Mouse (Mus musculus): Measurements from ENCODE around the gene Stard3.

Gene Stard3

DNA sequence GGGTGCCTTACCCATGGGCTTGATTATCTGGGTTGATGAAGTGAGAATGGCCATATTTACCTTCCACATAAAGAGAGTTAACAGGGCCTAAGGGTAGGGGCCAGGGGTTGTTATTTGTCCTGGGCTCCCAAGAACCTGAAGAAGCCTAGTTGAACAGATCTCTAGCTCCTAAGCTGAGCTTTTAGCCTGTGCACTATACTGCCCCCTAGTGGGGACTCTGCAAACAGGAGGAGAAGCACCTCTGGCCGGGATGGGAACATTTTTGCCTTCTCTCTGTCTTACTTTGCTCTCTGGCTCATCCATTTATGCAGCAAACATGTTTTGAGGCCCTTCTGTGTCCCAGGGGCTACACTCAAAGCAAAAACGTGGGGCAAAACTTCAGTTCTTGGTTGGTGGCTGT lies 14.2 kb downstream of the Stard3 start:
- 19% methylated on average over 2 of the region's 2 CpGs for WGBS

DNA sequence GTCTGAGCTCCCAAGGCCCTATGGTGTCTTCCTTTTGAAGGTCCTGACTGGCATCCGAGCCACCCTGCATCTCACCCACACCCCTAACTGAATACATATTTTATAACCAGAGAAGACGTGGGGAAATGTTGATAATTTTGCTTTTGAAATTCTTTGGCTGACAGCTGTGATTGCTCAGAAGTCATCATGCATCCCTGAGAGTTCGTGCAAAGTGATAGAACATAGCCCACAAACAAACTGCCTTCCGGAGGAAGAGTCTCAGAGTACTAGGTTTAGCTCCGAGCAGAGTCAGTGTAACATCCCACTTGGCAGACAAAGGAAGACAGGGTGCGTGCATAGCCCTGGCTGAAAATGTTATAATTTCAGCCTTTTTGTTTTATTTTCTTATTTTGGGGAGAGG lies 15.1 kb downstream of the Stard3 start:
- WGBS: 64% methylated on average over 6 of the region's 6 CpGs

DNA sequence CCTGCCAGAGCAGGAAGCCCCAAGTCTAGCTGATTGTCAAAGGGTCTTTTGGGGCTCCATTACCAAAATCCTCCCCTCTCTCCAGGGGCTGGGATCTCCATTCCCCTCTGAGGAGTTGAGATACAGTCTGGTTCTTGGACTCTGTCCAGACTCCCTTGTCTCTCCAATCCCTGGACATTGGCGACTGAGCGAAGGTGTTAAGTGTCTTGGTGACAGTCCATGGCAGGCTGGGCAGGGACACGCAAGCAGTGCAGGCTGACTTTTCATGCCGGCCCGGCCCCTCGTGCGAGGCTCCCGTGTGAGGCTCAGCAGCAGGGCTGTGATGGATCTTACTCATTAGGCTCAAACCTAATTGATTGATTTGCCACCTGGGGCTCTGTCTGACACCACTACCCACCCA lies 16.1 kb downstream of the Stard3 start:
- 88% methylated on average over 8 of the region's 8 CpGs for WGBS

DNA sequence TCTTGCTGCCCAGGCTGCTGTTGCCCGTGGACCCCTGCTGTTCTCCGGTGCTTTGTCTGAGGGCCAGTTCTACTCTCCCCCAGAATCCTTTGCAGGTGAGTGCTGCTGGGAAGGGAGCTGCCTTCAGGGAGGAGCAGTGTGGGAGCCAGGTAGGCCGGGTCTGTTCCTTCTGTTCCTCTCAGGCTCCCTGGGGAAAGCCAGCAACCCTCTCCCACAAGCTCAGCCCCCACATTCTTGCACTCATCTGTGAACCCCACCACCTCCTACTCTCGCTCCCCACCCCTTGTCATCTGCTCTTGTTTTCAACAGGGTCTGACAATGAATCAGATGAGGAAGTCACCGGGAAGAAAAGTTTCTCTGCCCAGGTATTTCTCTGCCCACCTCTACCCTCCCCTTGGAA lies 18.6 kb downstream of the Stard3 start:
- 49% methylated on average over 5 of the region's 5 CpGs for WGBS

- 82% methylated on average over 11 of the region's 11 CpGs for WGBS
These were observed 19.6 kb downstream of the Stard3 start for GRCm38 (mm10) chr11:98377787-98378186.

- WGBS: 85% methylated on average over 7 of the region's 7 CpGs
These were observed 21.2 kb downstream of the Stard3 start for GRCm38 (mm10) chr11:98379379-98379778.

GRCm38 (mm10) chr11:98380106-98380505 lies 21.9 kb downstream of the Stard3 start:
- WGBS: 67% methylated on average over 6 of the region's 6 CpGs

- WGBS: 88% methylated on average over 2 of the region's 2 CpGs
These were observed 23.5 kb downstream of the Stard3 start for GRCm38 (mm10) chr11:98381651-98382050.

DNA sequence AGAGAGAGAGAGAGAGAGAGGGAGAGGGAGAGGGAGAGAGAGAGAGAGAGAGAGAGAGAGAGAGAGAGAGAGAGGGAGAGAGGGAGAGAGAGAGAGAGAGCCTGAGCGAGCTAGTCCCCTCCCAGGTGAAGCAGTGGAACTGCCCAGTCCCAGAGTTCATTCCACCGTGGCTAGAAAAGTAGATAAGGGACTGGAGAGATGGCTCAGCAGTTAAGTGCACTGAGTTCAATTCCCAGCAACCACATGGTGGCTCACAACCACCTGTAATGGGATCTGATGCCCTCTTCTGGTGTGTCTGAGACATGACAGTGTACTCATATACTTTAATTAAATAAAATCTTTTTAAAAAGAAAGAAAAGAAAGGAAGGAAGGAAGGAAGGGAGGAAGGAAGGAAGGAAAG lies 24.2 kb downstream of the Stard3 start:
- 73% methylated on average over 2 of the region's 2 CpGs for WGBS

DNA sequence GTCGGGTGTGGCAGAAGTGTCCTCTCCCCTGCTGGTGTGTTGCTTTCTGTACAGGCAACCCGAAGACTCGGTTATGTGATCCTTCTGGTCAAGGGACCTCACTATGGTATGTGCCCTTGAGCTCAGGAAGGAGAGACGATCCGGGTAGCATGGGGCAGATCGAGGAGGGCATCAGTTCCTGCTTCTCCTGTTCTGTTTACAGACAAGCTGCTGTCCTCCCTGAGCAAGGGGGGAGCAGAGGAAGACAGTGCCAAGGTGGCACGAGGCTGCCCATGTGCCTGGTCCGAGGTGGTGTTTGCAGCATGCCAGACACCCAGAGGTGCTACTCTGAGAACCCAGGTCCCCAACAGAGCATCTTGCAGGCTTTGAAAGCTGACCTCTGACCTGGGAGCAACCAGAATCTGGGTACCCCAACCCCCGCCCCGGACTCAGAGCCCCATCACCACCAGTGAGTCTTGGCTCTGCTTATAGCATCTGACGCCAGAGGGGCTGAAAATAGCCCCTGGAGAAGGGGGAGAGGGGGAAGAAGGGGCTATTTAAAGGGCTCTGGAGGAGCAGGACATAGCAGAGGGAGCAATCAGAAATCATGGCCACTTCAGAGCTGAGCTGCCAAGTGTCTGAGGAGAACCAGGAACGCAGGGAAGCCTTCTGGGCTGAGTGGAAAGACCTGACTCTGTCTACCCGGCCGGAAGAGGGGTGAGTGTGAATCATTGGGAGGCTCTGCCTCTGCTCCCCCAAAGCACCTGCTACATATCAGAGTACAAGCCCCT lies 25.3 kb downstream of the Stard3 start, which contains the start of gene Tcap:
Gene Tcap, plus strand, starts transcription at position 551 of the 770 bp plus-strand sequence.
- 50% methylated on average over 14 of the region's 14 CpGs for WGBS

GRCm38 (mm10) chr11:98384216-98384615 lies 26.0 kb downstream of the Stard3 start:
- 78% methylated on average over 20 of the region's 20 CpGs for WGBS

DNA sequence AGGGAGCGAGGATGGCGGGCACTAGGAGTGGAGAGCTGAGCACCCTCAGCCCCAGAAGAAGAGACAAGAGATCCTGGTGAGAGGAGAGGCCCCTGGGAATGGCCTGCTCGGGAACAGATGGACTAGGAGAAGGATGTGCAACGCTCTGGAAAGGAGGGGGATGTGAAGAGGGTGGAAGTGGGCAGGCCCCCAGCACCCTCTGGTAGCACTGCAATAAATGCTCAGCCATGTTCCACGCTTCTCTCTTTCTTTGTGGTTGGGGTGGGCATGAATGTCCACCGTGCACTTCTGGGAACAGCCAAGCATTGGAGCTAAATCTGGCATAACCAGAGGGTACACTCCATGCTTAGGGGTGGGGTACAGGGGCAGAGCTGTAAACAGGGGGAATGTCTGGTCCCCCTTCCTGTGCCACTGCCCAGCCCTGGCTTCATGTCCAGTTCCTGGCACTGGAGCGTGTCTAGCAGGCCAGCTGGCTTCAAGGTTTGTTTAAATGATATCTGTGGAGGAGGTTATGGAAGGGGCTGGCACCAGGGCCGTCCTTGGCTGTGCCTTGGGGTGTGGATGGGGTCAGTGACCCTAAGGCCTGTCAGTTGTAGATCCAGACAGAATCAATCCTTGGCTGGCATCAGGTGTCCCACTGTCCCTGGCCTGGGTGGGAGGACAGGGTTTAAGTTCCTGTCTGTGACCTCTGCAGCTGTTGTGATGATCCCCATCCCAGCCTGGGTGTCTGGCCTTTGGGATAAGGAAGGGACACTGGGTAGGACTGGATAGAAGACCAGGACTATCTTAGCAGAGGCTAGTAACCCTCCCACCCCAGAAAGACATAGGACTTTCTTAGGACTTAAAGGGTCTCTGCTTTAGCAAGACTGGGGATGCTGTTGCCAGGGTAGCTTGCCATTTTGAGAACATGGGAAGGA lies 26.8 kb downstream of the Stard3 start:
- WGBS: 50% methylated on average over 8 of the region's 8 CpGs

- WGBS: 63% methylated on average over 23 of the region's 25 CpGs
These were observed 27.7 kb downstream of the Stard3 start, which contains the start of gene Pnmt for GRCm38 (mm10) chr11:98385638-98386585. Gene Pnmt (plus strand): TSS chr11:98386450.

DNA sequence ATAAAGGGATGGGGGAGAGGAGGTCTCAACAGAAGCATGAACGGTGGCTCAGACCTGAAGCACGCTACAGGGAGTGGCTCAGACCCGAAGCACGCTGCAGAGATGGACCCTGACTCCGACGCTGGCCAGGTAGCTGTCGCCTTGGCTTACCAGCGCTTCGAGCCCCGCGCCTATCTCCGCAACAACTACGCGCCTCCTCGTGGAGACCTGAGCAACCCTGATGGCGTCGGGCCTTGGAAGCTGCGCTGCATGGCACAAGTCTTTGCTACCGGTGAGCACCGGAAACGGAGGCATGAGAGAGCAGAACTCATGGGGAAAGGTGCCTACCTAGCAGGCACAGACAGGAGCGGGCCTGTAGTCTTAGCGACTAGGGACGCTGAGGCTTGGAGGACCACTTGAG lies 28.4 kb downstream of the Stard3 start:
- WGBS: 40% methylated on average over 24 of the region's 24 CpGs

DNA sequence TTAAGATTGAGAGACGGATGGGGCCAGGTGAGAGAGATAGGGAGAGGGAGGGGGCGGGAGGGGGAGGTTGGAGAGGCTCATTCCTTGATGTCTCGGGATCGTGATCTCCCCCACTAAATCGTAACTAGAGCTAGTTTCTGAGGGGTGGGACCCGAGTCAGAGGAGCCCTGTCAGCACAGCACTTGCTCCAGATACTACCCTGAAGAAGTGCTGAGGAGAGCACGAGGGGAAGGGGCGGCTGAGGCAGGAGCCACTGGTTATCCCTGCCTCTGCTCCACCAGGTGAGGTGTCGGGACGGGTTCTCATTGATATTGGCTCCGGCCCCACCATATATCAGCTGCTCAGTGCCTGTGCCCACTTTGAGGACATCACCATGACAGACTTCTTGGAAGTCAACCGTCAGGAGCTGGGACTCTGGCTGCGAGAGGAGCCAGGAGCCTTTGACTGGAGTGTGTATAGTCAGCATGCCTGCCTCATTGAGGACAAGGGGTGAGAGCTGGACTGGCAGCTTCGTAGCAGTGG lies 28.9 kb downstream of the Stard3 start:
- WGBS: 67% methylated on average over 14 of the region's 14 CpGs

DNA sequence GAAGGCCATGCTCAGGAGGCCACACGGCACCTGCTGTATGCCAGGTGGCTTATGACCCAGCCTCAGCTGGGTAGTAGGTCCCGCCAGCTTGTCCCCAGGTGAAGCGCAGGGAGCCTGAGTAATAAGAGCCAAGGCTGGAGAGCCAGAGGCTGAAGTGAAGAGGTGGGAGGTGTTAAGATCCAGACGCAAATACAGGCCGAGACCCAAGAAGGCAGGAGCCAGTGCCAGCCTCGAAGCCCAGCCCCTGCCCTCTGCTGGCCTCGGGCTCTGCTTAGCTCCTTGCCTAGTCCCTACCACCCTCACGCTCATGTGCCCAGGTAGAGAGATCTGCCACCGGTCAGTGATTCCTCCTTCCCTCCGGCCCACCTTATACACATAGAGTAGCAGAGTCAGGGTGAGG lies 30.1 kb downstream of the Stard3 start:
- 69% methylated on average over 10 of the region's 10 CpGs for WGBS

- 26% methylated on average over 9 of the region's 9 CpGs for WGBS
These were observed 31.1 kb downstream of the Stard3 start for GRCm38 (mm10) chr11:98389221-98389780.

GRCm38 (mm10) chr11:98390141-98390540 lies 32.0 kb downstream of the Stard3 start:
- WGBS: 65% methylated on average over 12 of the region's 12 CpGs

DNA sequence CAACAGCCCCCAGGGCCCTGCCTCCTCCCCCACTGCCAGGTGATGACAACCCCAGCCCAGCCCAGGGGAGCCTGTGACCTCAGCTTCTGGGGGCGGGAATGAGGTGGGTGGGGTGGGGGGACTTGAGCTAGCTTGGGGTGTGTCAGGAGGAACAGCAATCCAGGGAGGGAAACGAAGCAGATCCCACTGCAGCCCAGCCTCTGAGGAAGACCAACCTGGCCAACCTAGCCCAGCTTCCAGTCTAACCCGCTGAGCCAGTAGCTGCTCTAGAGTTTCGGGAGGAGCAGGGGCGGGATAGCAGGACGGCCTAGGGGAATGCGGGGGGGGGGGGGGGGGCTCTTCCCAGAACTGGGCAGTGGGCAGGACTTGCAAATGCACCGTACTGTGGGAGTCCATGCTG lies 33.9 kb downstream of the Stard3 start:
- 41% methylated on average over 8 of the region's 8 CpGs for WGBS

DNA sequence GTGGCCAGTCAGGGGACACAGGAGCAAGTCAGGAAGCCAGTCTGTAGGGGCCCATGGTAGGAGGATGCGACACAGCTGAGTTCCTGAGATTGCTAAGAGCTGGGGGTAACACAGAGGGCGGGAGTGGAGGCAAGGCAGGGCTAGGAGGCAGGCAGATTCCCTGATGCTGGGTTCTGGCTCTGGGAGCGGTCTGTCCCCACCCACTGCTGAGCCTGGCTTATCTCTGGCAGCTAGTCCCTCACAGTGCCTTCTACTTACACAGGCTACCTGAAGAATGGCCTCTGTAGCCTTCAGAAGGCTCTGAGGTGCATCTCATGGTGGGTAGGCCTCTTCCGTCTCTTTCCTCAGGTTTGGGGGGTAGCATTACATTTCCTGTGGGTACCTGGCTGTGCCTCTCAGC lies 34.5 kb downstream of the Stard3 start:
- WGBS: 83% methylated on average over 4 of the region's 4 CpGs

DNA sequence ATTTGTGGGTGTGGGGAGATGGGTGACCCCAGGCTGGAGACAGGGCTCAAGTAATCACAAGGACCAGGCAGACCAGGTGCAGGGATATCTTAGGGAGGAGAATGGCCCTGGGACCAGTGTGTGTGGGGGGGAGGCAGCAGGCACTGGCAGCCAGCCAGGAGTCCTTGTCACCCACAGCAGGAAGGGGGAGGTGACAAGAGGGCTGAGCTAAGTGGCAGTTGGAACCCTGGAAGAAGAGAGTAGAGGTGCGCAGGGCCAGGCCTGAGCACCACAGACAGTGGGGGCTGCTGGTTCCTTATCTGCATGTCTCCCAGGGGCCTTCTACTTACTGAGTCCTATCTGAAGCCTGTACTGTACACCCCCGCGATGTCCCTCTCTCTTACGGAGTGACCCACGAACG lies 35.1 kb downstream of the Stard3 start:
- 74% methylated on average over 6 of the region's 6 CpGs for WGBS
